Mouse (Mus musculus): ENCODE measurements around the gene Prrx2.

DNA sequence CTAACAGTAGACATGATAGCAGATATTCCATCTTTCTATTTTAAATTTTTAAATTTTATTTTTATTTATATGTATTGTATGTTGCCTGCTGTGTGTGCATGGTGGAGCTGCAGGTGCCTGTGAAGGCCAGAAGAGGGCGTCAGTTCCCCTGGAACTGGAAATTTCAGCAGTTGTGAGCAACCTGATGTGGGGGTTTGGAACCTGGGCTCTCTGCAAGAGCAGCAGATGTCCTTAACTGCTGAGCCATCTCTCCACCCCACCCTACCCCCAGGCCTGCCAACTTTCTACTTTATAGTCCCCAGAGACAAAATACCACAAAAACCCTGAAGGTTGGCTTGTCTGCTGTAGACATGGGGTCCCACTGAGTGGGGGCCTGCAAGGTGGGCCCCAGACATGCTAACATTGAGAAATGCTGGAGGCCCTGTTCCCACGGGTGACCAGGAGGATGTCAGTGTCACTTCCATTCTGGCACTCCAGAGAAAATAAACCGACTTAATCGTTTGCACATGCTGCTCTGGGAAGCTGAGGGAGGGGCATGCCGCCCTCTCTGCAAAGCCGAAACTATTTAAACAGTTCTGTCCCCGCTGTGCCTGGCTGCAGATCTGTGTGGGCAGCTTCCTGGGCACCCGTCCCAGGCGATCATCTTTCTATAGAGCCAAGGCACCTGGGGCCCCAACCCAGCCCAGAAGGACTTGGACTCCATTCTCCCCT lies 50.8 kb downstream of the Prrx2 start:
- no peak for TF ChIP-seq GATA1 (IDR thresholded peaks at IDR 0.05; ENCODE audit: borderline replicate concordance, low read length)
- no peak for TF ChIP-seq FLI1 (IDR thresholded peaks at IDR 0.05; ENCODE audit: low read length)

Data from megakaryocyte, embryonic 14.5 days (primary cell).